Mouse (Mus musculus): Measurements from ENCODE around the gene Pnpla2. TPM values are rescaled to one million over a fixed set of nuclear protein-coding genes. Genes with fewer than 3 reads are reported as not detected.

The Pnpla2 gene
- polyA plus RNA-seq, 1 experiment from 2014 or later, result 20.3 TPM

- Histone ChIP-seq H3K27me3 (ENCODE audit: insufficient read depth, poor library complexity, severe bottlenecking) (peaks cover under 1% of the 10 kb centered on the region; the same call in 1 of the 2 replicates), H3K4me3 (peak overlapping the region; percentile 61), H3K27ac (peak overlapping the region; percentile 87), H3K36me3 (peaks cover 45% of the 10 kb centered on the region), H3K4me1 (replicated peaks) (peaks cover 81% of the 10 kb centered on the region), H3K9me3 (no peaks in the 10 kb centered on the region)
- 76% methylated on average over 15 of the region's 15 CpGs for WGBS
- DNase-seq (ENCODE audit: low spot score), result no peak
Measured at GRCm38 (mm10) chr7:141433517-141434400, 21.2 kb upstream of the Pnpla2 start.

DNA sequence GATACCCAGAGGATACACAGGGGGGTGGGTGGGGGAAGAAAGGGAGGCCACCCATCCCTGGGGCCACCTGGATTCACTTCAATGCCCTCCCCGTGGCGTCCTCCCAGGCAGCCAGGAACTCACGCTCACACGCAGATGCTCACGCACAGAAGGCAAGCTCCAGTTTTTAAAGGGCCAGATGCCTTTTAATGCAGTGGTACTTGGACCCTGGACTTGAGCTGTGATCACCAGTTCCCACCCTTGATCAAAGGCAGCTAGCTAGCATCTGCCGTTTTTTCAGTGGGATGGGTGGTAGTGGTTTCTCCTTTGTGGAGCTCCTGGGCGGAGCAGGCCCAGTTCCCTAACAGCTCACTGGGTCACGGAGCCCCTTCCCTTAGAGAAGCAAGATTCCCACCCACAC is 20.5 kb upstream of the Pnpla2 start:
- Histone ChIP-seq H3K9me3 (no peaks in the 10 kb centered on the region), H3K4me1 (replicated peaks) (peaks cover 74% of the 10 kb centered on the region), H3K4me3 (peak overlapping the region; percentile 61), H3K27ac (peak overlapping the region; percentile 87), H3K27me3 (ENCODE audit: insufficient read depth, poor library complexity, severe bottlenecking) (no peaks in the 10 kb centered on the region), H3K36me3 (peaks cover 52% of the 10 kb centered on the region)
- WGBS, result 17% methylated on average over 8 of the region's 8 CpGs
- peak; percentile 54 for DNase-seq (ENCODE audit: low spot score)

DNA sequence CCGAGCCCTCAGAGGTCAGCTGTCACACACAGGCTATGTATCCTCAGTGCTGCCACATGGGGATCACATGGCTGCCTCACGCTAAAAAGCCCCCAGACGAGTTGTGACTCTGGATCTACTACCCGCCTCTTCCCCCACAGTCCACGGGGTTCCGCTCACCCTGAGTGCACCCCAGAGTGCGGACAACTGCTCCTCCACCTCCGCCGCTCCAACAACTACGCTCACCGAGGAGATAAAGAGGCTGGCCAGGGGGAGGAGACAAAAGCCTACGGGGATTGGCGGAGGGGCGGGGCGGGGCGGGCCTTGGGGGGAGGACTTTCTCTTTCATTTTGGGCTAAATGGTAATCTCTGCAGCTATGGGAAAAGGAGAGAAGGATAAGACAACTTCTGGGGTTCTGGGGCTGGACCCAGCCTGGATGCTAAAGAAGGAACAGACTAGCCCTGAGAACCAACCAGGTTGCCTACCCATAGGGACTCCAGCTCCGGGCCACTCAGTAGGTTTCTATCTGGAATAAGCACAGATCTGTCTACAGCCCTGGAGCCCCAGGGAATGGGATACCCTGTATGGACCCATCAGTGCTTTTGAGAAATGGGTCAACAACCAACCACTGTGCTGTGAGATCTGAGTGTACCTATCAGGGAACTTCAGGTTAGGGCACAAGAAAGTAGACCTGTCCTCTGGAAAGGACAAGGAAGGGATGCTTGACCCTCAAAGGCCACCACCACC is 19.7 kb upstream of the Pnpla2 start:
- DNase-seq (ENCODE audit: low spot score), result peak; percentile 57
- peaks cover 67% of the 10 kb centered on the region for H3K4me1 ChIP-seq (replicated peaks)
- peaks cover 60% of the 10 kb centered on the region for H3K36me3 ChIP-seq
- peak overlapping the region; percentile 87 for H3K27ac ChIP-seq
- WGBS, result 6% methylated on average over 17 of the region's 17 CpGs
- H3K9me3 ChIP-seq, result no peaks in the 10 kb centered on the region
- peak overlapping the region; percentile 61 for H3K4me3 ChIP-seq
- no peaks in the 10 kb centered on the region for H3K27me3 ChIP-seq (ENCODE audit: insufficient read depth, poor library complexity, severe bottlenecking)

DNA sequence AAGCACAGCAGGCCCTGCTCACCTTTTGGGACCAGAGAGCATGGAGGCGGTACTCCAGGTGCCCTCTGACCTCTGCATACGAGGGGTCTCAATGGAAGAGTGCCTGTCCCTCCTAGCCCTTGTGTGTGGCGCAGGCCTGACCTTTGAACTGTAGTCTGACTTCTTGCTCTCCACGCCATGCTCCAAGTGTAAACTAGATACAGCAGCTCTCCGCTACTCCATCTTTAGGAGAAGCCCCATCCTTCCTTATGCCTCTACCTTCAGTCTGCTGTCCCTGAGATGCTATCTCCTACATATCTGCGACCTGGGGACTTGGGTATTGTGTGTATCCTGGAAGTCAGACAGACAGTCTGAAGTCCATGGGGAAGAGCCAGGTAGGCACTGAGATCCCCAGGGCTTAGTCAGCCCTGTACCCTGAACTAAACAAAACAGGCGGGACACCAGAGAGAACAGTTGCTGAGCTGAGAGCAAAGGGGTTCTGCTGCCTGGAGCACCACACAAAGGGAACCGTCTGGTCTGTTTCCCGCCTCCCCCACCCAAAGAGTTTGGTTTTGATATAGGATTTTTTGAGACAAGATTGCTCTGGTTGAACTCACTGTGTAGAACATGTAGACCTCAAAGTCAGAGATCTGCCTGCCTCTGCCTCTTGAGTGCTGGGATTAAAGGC is 19.0 kb upstream of the Pnpla2 start:
- peaks cover 71% of the 10 kb centered on the region for H3K4me1 ChIP-seq (replicated peaks)
- DNase-seq (ENCODE audit: low spot score), result no peak
- 60% methylated on average over 9 of the region's 9 CpGs for WGBS
- H3K9me3 ChIP-seq, result no peaks in the 10 kb centered on the region
- H3K4me3 ChIP-seq, result peak overlapping the region; percentile 63
- H3K27me3 ChIP-seq (ENCODE audit: insufficient read depth, poor library complexity, severe bottlenecking), result no peaks in the 10 kb centered on the region
- peak overlapping the region; percentile 87 for H3K27ac ChIP-seq
- H3K36me3 ChIP-seq, result peaks cover 60% of the 10 kb centered on the region

GRCm38 (mm10) chr7:141436523-141436892 is 18.5 kb upstream of the Pnpla2 start:
- Histone ChIP-seq H3K27me3 (ENCODE audit: insufficient read depth, poor library complexity, severe bottlenecking) (no peaks in the 10 kb centered on the region), H3K36me3 (peaks cover 60% of the 10 kb centered on the region), H3K4me1 (replicated peaks) (peaks cover 77% of the 10 kb centered on the region), H3K9me3 (no peaks in the 10 kb centered on the region), H3K4me3 (peak overlapping the region; percentile 63), H3K27ac (peak overlapping the region; percentile 87)
- DNase-seq (ENCODE audit: low spot score), result no peak
- 58% methylated on average over 2 of the region's 2 CpGs for WGBS

DNA sequence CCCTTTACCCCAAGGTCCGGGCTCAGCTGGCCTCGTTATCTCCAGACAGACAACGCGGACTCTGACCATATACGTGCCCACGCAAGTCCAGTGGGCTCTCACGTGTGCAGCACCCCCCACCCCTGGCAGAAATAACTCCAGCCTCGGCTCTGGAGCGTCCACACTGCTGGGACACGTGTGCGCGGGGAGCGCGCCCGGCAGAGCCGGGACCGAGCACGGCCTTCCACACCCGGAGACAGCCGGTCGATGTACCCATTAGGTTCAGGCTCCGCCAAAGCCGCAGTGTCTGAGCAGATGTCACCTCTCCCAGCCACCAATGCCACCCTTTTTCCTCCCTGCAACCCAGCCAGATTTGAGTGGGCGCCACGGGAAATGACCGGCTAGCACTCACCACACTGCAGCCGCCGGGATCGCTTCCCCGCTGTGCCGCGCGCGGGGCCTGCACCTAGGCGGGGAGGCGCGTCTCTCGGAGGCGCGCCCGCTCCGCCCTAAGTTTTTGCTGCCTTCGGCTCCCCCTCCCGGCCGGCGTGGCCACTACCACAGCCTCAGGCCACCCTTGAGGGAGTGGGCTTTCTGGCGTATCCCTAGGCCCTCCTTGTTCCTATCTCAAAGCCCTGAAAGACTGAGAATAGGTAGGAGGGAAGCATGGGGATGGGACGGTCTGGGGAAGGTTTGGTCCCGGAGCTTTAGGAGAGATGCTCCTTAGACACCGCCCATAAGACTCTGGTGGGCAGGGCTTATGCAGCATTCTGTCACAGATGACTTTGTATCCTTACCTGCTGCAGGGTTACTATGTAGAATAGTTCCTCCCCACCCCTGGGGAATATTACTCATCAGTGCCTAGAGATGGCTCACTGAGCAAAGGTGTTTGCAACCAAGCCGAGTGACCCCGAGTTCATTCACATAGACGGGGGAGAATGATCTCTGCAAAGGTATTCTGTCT is 17.5 kb upstream of the Pnpla2 start, which contains the start of gene Slc25a22:
Gene Slc25a22, minus strand, starts transcription at position 715 of the 943 bp plus-strand sequence.
- no peaks in the 10 kb centered on the region for H3K9me3 ChIP-seq
- H3K27me3 ChIP-seq (ENCODE audit: insufficient read depth, poor library complexity, severe bottlenecking), result no peaks in the 10 kb centered on the region
- peak within 1 kb of the TSS; percentile 63 for H3K4me3 ChIP-seq
- peak within 1 kb of the TSS; percentile 87 for H3K27ac ChIP-seq
- peaks cover 60% of the 10 kb centered on the region for H3K36me3 ChIP-seq
- WGBS, result 6% methylated on average over 53 of the region's 53 CpGs
- DNase-seq (ENCODE audit: low spot score), result peak; percentile 85
- H3K4me1 ChIP-seq (replicated peaks), result peaks cover 78% of the 10 kb centered on the region

DNA sequence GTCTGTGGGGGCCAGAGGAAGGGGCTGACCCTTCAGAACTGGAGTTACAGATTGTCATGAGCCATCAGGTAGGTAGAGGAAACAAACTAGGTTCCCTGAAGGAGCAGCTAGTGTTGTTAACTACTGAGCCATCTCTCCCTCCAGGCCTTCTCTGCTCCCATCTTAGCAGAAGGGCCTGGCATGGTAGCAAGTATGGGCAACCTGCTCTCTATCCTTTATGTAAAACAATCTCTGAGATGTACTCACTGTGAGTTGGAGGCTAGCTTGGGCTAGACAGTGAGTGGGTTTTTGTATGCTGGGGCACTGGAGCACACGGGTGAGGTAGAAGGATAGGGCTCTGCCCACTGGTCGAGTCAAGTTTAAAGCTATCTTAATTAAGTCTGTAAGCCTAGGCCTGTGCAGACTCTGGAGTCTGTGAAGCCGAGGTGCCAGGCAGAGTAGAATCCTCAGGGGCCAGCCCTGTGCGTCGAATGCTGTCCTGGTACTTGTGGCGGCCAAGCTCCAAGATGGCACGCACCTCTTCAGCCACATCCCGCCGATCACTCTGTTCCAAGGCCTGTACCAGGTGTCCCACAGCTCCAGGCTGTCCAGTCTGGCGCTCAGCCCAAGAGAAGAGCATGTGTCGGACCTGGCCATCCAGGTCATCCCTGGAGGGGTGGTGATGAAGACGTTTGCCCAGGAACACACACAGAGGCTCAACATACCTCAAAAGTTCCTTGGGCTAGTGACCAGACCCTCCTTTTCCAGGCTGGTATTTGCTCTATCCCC is 16.6 kb upstream of the Pnpla2 start:
- DNase-seq (ENCODE audit: low spot score), result no peak
- Histone ChIP-seq H3K27ac (no peak overlapping the region), H3K36me3 (peaks cover 53% of the 10 kb centered on the region), H3K4me1 (replicated peaks) (peaks cover 78% of the 10 kb centered on the region), H3K27me3 (ENCODE audit: insufficient read depth, poor library complexity, severe bottlenecking) (no peaks in the 10 kb centered on the region), H3K9me3 (no peaks in the 10 kb centered on the region), H3K4me3 (no peak overlapping the region)
- WGBS, result 91% methylated on average over 12 of the region's 12 CpGs

DNA sequence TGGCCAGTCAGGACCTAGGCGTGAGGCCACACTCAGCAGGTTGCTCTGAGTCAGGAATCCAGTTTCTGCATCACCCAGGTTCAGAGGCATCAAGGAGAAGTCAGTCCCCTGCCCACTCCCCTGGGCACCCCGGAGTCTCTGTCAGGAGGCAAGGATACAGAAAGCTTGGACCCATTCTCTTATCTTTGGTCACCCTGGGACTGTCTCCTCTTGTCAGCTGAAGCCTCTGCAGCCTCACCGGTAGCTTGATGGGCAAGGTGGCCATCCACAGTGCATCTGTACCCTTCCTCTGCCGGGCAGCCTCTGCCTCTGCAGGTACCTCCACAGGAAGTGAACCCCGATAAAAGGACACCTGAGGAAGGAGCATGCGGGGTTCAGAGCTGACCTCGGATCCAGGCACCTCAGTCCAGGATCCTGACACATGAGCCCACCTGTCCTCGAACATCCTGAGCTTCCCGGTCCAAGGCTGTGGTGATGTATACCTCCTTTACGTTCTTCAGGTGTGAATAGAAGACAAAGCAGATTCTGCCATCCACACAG is 15.8 kb upstream of the Pnpla2 start:
- peaks cover 78% of the 10 kb centered on the region for H3K4me1 ChIP-seq (replicated peaks)

DNA sequence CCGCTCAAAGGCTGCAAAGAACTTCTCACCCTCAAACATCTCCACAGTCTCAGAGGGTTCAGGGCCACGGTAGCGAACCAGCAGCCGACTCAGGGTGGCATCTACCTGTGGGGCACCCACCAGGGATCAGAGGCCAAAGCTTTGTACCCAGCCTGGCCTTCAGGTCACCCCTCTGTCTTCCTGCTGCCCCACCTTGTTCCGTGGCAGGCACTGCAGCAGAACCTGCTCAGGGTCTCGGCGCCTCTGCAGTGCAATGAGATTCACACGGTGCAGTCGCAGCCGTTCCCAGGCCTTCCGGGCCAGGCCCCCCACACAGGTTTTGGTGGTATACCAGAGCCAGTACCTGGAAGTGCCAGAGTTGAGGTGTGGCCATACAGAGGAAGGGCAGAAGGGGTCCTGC is 15.2 kb upstream of the Pnpla2 start:
- Histone ChIP-seq H3K4me1 (replicated peaks) (peaks cover 75% of the 10 kb centered on the region), H3K27ac (no peak overlapping the region), H3K9me3 (no peaks in the 10 kb centered on the region), H3K4me3 (no peak overlapping the region), H3K27me3 (ENCODE audit: insufficient read depth, poor library complexity, severe bottlenecking) (no peaks in the 10 kb centered on the region), H3K36me3 (peaks cover 48% of the 10 kb centered on the region)
- WGBS, result 95% methylated on average over 11 of the region's 11 CpGs
- DNase-seq (ENCODE audit: low spot score), result no peak

More for the DNA sequence above, 15.8 kb upstream of the Pnpla2 start:
- Histone ChIP-seq H3K36me3 (peaks cover 48% of the 10 kb centered on the region), H3K4me3 (no peak overlapping the region), H3K27me3 (ENCODE audit: insufficient read depth, poor library complexity, severe bottlenecking) (no peaks in the 10 kb centered on the region), H3K9me3 (no peaks in the 10 kb centered on the region), H3K27ac (no peak overlapping the region)
- no peak for DNase-seq (ENCODE audit: low spot score)
- 97% methylated on average over 10 of the region's 10 CpGs for WGBS

DNA sequence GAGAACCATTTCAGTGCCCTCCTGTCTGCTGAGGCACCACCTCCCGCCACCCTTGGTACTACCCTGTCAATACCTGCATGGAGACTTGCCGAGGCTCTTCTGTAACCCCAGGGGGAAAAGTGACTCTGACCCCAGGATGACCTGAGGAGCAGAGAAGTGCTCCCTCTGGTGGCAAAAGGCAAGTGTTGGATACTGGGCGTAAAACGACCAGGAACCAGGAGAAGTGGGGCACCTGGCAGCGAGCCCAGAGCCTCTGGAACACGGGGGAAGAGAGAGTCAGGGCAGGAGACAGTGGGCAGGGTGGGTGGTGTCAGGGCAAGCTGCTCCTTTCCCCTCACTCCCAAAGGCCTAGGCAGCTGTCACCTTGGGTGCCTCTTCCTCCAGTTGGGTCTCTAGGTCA is 14.4 kb upstream of the Pnpla2 start:
- Histone ChIP-seq H3K27me3 (ENCODE audit: insufficient read depth, poor library complexity, severe bottlenecking) (no peaks in the 10 kb centered on the region), H3K36me3 (peaks cover 48% of the 10 kb centered on the region), H3K4me3 (no peak overlapping the region), H3K4me1 (replicated peaks) (peaks cover 67% of the 10 kb centered on the region), H3K27ac (no peak overlapping the region), H3K9me3 (no peaks in the 10 kb centered on the region)
- no peak for DNase-seq (ENCODE audit: low spot score)
- WGBS, result 41% methylated on average over 6 of the region's 6 CpGs

DNA sequence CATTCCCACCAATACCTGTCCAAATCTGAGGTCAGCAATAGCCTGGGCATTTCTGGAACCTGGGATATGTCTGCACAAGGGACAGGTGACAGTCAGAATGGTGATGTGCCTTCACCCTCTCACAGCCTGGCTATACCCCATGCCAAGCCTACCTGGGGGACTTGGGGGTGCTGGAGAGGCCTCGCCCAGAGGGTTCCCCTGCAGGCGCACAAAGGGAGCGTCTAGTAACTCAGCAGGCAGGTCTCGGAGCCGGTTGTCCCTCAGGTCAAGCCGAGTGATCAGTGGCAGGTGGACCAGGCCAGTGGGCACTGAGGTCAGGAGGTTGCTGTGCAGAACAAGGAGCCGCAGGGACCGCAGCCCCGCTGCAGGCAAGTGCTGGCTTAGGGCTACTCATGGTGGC is 13.5 kb upstream of the Pnpla2 start:
- 92% methylated on average over 9 of the region's 9 CpGs for WGBS
- Histone ChIP-seq H3K4me1 (replicated peaks) (peaks cover 58% of the 10 kb centered on the region), H3K9me3 (no peaks in the 10 kb centered on the region), H3K36me3 (peaks cover 48% of the 10 kb centered on the region), H3K27me3 (ENCODE audit: insufficient read depth, poor library complexity, severe bottlenecking) (no peaks in the 10 kb centered on the region), H3K27ac (0 out of 2 replicates have a peak overlapping the region, but pooled peaks have one; percentile 86), H3K4me3 (peak overlapping the region; percentile 60; the same call in 1 of the 2 replicates)
- no peak for DNase-seq (ENCODE audit: low spot score)
